Mouse (Mus musculus): ENCODE results near the gene Mettl18.

Gene Mettl18

GRCm38 (mm10) chr1:163994721-163995608, at the start of gene Mettl18, which contains the start of gene BC055324:
Mettl18 (plus strand) TSS chr1:163994889.
BC055324 (minus strand) TSS chr1:163994796.
- 0 out of 2 replicates have a peak, but pooled peaks have one; percentile 31 for TF ChIP-seq GATA4 (IDR thresholded peaks at IDR 0.05; ENCODE audit: insufficient replicate concordance, low read length)

GRCm38 (mm10) chr1:163953396-163953795, 41.3 kb upstream of the Mettl18 start:
- no peak for TF ChIP-seq GATA4 (IDR thresholded peaks at IDR 0.05; ENCODE audit: insufficient replicate concordance, low read length)

GRCm38 (mm10) chr1:163958036-163958435, 36.7 kb upstream of the Mettl18 start:
- no peak for TF ChIP-seq GATA4 (IDR thresholded peaks at IDR 0.05; ENCODE audit: insufficient replicate concordance, low read length)

GRCm38 (mm10) chr1:163964008-163964689, 30.5 kb upstream of the Mettl18 start:
- no peak for TF ChIP-seq GATA4 (IDR thresholded peaks at IDR 0.05; ENCODE audit: insufficient replicate concordance, low read length)

GRCm38 (mm10) chr1:163974471-163974870, 20.2 kb upstream of the Mettl18 start:
- no peak for TF ChIP-seq GATA4 (IDR thresholded peaks at IDR 0.05; ENCODE audit: insufficient replicate concordance, low read length)

- TF ChIP-seq GATA4 (IDR thresholded peaks at IDR 0.05; ENCODE audit: insufficient replicate concordance, low read length): no peak
These were observed 19.6 kb upstream of the Mettl18 start for GRCm38 (mm10) chr1:163975088-163975487.

GRCm38 (mm10) chr1:163976515-163976914, 18.2 kb upstream of the Mettl18 start:
- TF ChIP-seq GATA4 (IDR thresholded peaks at IDR 0.05; ENCODE audit: insufficient replicate concordance, low read length): no peak

- no peak for TF ChIP-seq GATA4 (IDR thresholded peaks at IDR 0.05; ENCODE audit: insufficient replicate concordance, low read length)
These were observed 2.3 kb upstream of the Mettl18 start for GRCm38 (mm10) chr1:163992371-163992770.

GRCm38 (mm10) chr1:163994173-163994720, 442 bp upstream of the Mettl18 start:
- no peak for TF ChIP-seq GATA4 (IDR thresholded peaks at IDR 0.05; ENCODE audit: insufficient replicate concordance, low read length)

GRCm38 (mm10) chr1:163995609-163995913, 872 bp downstream of the Mettl18 start:
- TF ChIP-seq GATA4 (IDR thresholded peaks at IDR 0.05; ENCODE audit: insufficient replicate concordance, low read length): no peak

- no peak for TF ChIP-seq GATA4 (IDR thresholded peaks at IDR 0.05; ENCODE audit: insufficient replicate concordance, low read length)
These were observed 7.3 kb downstream of the Mettl18 start for GRCm38 (mm10) chr1:164001831-164002452.

GRCm38 (mm10) chr1:164004311-164004710, 9.6 kb downstream of the Mettl18 start:
- no peak for TF ChIP-seq GATA4 (IDR thresholded peaks at IDR 0.05; ENCODE audit: insufficient replicate concordance, low read length)

GRCm38 (mm10) chr1:164009235-164009634, 14.5 kb downstream of the Mettl18 start:
- no peak for TF ChIP-seq GATA4 (IDR thresholded peaks at IDR 0.05; ENCODE audit: insufficient replicate concordance, low read length)

- TF ChIP-seq GATA4 (IDR thresholded peaks at IDR 0.05; ENCODE audit: insufficient replicate concordance, low read length): no peak
These were observed 19.9 kb downstream of the Mettl18 start for GRCm38 (mm10) chr1:164014616-164015015.

- TF ChIP-seq GATA4 (IDR thresholded peaks at IDR 0.05; ENCODE audit: insufficient replicate concordance, low read length): no peak
These were observed 23.7 kb downstream of the Mettl18 start for GRCm38 (mm10) chr1:164018221-164018896.

Data from liver, adult (tissue).